Mouse (Mus musculus) right cerebral cortex, postnatal 25 days (tissue): ENCODE results near the gene S100a3.

Source experiments
- DNase-seq: peaks from one replicate; pipeline ENCODE4 v3.0.0; 2022

S100a3 gene

DNA sequence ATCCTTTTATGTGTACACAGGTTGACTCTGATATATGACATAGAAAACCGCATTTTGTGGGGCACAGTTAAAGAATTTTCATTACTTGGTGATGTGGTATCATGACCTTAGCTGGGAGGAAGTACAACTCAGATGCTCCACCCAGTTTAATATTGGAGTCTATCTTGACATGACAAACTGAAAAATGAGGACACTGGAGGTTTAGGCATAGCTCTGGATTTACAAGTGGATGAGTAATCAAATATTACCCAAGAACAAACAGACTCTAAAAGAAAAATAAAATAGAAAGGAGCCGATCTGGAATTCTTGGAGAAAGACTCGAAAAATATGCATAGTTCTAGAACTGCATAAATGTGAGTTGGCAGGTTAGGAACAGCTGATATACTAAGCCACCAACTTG lies 14.9 kb downstream of the S100a3 start:
- DNase-seq: no peak

DNA sequence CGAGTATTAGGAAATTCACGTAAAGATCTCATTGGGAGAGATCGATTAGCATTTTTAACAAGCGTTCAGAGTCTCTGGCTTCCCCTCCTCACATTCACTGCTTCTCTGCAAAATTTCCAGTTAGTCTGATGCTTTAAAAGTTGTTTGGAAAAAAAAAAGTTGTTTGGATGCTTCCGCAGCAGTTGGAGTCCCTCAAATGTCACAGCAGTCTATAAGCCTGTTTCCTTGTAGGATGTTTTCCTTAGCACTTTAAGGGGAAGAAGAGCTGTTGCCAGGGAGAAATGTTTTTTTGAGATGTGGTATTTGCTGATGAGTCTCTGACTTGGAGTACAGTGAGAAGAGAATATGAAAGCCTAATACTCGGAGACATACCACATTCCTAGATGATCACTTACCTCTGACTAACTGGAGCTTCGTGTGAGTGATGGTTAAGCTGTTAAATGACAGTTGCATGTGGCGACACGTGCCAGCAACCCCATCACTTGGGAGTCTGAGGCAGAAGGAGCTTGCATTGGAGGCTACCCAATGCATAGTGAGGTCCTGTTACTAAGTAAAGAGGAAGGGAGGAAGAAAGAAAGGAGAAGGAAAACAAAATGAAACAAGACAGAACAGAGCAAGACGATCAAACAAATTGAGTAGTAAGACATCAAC lies 16.1 kb downstream of the S100a3 start:
- DNase-seq: no peak

DNA sequence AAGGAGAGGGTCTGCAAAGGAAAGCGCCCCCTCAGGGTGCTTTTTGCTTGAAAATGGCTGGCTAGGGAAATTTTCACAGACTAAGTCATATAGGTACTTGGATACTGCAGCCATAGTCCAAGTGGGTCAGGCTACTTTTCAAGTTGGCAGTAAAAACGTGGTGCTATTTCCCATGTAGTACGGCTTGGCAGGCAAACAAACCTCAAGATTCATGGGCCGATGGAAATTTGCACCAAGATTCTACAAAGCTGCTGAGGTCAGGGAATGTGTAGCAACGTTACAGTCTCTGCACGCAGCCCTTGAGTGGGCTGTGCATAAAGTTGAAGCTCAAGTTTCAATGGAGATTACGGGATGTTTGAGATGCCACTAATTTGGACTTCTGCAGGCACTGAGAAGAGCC lies 19.1 kb downstream of the S100a3 start:
- no peak for DNase-seq

DNA sequence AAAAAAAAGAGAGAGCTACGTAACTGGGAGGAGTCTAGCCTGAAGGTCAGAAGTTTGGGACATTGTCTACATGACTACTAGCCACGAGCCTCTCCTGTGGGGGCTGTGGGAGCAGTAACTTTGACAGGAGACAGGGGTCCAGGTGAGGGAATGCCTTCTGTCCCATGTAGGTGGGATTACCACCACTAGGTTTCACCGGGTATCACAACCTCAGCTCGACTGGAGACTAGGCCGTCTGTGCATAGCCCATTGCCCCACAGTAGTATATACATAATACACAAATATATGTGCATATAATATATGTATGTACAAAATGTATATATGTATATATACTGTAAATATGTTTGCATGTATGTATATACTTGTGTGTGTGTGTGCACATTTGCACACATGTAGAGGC lies 20.8 kb downstream of the S100a3 start:
- DNase-seq: no peak

DNA sequence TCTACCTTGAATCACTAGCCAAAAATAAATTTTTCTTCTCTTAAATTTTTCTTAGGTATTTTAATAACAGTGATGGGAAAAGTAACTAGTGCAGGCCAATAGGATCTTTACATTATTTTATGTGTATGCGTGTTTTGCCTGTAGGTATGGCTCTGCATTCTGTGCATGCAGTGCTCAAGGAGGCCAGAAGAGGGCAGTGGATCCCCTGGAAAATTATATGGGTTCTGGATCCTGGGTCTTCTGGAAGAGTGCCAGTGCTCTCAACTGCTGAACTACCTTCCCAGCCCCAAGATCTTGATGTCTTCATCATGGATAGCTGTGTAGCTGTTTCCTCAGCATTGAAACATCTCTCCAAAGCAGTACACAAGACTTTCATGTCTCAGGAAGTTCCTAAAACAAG lies 21.8 kb downstream of the S100a3 start:
- DNase-seq: no peak

DNA sequence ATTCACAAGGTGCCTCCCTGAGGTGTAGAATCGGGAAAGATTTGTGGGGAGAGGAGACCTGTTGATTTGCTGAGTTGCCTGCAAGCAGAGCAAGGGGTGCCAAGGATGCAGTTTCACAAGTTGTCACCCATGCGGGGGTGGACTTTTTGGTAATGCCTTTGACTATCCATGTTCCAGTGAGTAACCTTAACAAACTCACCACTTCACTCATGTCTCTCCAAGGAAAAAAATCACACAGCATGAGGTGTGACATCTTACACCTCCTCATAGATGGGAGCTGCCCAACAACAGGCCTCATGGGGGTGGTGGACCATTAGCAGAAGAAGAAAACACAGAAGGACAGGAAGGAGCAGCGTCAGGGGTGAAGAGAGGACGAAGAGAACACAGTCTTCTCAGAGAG lies 22.2 kb downstream of the S100a3 start:
- DNase-seq: no peak

DNA sequence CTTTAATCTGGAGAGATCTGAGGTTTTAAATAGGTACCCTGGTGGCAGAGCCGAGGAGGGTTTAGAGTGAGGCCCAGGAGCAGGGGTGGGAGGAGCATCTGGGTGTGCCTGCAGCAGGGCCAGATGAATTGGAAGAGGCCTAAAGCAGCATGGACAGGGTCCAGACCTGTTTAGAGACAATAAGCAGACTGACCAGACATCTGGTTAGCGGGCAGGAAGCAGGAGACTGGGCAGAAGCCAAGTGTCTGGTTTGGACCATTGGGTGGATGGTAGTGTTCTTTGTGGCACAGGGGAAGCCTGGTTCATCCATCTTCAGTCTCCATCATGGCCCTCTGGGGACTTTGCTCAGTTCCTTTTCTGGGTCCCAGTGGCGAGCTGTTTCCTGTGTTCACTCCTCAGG lies 23.5 kb downstream of the S100a3 start:
- DNase-seq: no peak

DNA sequence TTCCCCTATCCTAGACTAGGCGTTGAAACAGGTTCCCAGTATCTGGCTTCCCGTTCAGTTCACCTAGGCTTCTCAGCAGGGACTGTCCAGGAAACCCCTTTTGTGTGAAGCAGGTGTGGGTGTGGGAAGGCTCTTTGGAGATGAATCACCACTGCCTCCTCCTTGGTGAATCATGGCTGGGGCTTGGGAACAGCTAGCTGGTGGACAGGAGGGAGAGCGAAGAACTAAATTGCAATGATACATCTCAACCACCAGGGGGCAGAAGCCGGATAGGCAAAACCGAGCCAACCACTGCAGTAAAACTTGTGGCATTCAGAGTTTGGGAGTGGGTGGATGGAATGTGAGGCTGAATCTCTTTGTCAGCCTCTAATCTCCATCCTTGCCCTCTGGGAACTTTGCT lies 25.2 kb downstream of the S100a3 start:
- DNase-seq: peak; percentile 75

DNA sequence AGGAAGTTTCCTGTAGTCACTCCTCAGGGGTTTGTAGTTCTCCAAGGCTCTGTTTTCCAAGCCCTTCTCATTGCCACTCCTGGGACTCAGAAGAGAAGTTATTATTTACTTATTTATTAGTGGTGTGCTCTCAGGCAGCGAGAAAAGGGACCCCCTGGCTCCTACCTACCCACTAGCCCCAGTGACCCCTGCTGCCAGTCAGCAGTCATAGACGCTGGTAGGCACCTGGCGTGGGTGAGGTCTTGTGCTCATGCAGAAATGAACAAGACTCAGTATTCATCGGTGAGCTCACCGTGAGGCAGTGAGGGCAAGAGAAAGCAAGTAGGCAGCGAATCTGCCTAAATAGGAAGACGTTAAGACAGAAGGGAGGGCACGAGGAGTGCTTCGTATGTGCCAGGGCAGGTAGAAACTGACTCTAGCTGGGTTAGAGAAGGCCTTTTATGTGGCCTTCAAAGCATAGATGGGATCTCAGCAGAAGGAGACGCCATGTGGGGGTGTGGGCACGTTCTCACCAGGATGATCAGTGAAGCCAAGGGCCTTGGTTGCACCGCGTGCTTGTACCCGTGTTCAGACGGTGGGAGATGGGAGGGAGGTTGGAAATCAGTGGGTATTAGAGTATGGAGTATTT lies 25.8 kb downstream of the S100a3 start:
- DNase-seq: no peak

DNA sequence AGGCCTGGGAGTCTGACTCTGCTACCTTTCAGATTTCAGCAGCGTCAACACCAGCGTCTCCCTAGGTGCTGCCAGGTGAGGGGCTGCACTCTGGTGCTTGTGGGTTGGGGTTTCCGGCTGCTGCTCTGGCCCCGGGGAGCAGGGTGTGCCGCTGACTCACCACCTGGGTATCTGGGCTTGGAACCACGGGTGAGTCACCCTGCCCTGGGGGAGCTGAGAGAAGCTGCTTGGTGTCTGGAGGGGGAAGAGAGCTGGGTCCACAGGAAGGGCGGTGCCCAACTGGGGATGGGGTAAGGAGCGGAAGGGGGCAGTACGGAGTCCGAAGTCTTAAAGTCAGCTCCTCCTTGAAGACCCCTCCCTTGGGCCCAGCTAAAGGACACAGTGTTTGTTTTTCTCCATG lies 26.5 kb downstream of the S100a3 start:
- no peak for DNase-seq

DNA sequence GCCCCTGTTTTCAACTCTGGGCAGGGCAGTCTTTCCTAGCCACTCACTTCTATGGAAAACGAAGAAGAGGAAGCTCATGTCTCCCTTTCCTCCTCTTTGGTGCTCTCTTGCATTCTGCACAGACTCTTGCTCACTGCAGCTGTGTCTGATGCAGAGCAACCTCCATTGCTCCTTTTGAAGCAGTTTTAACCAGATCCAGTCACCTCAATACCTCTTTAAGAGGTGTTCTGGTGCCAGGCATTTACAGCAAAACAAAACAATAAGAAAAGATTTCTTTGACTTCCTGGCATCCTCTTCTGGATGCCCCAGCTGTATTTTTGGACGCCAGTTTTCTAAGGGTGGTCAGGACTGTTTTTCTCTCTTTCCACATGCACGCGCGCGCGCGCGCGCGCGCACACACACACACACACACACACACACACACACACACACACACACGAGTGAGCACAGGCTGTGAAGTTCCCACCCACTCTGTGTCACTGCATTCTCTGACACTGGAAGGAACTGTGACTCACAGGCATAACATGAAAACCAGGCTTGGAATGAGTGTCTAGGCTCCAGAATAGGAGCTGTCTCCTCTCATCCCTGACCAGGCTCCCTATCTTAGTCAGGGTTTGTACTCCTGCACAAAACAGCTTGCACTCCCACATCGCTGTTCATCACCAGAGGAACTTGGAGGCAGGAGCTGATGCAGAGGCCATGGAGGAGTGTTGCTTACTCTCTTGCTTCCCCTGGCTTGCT lies 27.2 kb downstream of the S100a3 start:
- no peak for DNase-seq

DNA sequence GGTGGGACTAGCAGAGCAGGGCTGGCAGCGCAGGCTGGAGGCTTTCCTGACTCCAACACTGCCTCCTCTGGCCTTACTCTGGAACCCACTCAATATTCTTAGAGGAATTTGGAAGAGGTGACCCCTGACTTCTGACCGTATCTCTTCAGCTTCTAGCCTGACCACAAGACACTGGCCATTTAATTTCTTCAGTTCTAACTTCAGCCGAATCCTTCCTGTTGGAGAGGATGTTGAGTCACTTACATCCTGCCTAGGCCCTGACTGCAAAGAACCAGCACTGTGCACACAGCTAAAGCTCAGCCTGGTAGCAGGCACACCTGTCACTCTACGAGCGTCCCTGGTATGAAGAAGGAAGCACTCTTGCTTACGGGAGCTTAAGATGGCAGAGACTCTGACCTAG lies 29.0 kb downstream of the S100a3 start:
- no peak for DNase-seq

DNA sequence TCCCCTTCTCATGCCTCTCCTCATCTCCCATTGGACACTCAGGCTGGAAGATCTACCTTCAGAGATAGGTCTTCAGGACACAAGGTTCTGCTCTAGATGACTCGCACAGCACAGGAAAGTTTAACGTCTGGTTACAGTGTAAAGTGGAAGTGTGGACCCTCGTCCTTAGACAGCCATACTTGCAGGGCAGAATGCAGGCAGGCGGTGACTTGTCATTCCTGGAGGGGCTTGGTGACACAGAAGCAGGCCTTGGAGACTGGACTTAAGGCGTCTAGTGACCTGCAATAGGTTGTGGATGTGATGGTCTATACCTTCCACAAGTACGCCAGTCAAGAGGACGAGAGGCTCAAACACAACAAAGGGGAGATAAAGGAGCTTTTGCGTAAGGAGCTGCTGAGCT lies 29.6 kb downstream of the S100a3 start, which contains the start of gene S100a2:
S100a2 (plus strand) TSS at position 301 of the 400 bp plus-strand sequence.
- DNase-seq: no peak

DNA sequence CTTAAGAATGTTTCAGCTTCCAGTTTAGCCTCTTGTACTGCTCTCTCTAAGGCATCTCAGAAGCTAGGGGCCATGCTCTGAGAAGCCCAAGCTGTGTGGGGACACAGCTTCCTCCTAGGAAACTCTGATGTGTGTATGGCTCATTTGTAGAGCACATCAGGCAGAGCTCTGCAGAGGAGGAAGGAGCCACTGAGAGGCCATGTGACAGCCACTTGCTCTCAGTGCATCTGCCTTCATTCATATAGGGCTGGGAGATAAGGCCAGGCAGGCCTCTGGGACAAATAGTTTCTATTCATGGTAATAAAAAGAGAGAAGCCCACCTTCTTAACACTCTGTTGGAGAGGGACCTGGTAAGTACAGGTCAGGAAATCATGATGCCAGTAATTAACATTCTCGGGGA lies 34.1 kb downstream of the S100a3 start:
- no peak for DNase-seq

DNA sequence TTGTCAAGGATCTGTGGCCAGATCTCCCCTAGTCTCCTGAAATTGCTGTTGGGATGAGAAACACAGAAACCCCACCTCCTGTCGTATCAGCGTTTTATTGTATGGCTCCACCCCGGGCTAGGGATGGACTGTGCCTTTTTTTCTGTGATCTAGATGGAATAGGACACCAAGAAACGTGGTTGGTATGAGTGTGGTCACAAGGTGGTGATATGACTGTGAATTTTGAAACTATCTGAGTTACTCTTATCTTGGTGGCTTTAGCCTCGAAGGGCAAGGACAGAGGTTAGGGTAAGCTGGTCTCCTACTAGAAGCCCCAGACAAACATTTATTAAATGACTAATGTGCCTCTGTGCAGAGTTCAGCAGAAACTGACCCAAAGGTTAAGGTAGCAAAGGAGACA lies 35.2 kb downstream of the S100a3 start:
- no peak for DNase-seq

DNA sequence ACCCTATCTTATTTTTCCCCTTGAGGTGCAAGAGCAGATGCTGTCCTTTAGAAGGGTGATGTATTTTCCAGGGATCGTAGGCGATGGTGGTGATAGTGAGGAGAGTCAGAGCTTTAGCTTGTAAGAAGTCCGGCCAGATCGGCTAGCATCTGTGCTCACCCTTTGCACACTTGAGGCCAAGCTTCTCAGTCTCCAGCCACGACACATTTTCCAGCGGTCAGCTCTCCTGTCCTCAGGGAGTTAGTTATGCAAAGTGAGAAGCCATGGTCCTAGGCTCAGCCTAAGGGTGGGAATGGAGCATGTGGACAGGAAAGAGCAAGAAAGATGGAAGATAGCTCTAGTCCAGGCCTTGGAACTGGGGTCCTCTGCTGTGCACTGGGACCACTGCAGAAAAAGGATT lies 36.4 kb downstream of the S100a3 start:
- no peak for DNase-seq

DNA sequence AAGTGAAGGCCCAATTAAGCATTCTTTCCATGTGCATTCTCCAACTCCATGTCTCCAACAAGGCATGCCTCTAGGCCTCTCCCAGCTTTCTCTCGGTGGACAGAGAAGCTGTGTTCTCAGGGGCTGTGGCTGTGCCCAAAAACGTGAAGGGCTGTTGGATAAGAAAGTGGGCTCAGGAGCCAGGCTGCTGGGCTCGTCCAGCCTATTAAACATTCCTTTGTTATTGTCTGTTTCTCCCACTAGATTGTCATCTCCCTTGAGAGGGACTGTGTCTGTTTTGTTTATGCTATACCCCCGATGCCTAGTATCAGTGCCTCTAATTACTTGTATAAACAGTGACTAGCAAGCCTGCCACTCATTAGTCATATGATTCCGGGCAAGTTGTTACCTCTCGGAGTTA lies 37.4 kb downstream of the S100a3 start:
- no peak for DNase-seq

DNA sequence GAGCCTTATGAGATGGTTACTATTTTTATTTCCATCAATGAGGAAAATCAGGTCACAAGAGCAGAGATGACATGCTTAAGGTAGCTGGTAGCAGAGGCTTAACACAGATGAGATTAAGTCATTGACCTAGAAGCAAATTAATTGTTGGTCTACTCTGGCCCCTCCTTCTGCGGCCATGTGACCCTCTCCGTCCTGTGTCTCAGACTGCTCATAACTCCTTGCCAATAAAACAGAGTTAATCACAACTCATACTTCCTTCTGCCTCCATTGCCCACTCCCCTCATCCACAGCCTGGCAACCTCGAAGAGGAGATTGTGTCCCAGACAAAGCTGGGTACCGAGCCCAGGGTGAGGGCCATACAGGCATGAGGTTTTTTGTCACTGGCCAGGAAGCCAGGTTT lies 37.8 kb downstream of the S100a3 start:
- DNase-seq: no peak

DNA sequence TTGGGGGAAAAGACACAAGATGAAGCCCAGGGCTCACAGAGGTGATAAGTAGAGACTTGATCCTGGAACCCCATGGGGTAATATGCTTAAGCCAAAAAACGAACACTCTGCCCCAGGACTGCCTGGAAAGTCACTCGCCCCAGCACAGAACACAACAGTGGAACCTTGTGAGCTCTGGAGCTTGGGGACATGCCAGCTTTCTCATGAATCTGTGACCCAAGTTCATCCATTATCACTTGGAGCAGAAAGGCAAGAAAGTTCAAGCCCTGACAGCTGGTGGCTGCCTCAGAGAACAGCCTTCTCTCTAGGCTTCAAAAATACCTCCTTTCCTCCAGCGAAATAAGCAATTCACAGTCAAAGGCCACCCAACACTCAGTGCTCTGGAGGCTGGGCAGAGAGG lies 39.0 kb downstream of the S100a3 start:
- DNase-seq: no peak

DNA sequence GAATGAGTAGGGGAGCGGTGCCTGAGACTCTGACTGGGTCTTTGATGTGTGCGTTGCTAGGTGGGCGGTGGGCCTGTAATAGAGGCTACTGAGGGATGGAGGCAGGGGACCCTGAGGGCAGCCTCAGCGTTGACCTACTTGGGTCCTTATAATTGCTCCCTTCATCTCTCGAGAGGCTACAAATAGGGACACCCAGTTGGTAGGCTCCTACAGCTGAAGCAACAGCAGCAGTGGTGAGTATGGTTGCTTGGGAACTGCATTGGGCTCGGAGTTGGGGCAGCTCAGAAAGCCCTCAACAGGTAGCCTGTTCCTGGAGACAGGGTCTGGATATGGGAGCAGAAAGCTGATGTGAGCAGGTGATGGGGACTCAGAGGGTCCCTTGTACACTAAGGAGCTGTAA lies 39.7 kb downstream of the S100a3 start:
- DNase-seq: no peak

DNA sequence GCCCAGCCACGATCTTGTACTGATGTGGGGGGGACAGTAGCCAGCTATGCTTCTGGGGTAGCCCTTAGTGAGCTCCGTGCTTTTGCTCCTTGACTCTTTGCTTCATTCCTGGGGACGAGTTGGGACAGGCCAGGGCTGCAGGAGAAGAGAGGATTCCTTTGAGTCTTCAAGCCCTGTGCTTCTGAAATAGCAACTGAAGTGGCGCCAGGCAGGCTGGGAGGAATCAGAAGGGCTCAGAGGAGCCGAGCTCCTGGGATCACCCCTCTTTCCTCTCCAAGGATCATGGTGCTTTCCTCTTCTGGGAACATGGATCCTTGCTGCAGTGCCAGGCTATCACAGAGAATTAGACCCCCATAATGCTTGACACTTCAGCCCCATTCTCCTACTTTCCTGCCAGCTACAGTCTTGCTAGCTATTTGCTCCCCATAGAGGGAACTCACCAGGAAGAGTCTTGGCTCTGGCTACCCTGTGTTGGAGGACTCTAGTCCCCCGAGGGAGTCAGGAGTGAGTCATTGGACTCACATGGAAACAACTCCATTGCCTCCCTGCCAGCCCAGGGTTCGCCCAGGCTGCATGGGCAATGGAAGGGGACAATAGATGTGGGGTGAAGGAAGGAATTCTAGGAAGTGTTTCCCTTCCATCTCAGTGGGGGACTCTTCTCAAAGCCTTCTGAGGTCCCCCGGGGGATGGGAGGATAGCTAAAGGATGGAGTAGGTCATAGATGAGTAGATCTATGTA lies 40.2 kb downstream of the S100a3 start:
- no peak for DNase-seq

DNA sequence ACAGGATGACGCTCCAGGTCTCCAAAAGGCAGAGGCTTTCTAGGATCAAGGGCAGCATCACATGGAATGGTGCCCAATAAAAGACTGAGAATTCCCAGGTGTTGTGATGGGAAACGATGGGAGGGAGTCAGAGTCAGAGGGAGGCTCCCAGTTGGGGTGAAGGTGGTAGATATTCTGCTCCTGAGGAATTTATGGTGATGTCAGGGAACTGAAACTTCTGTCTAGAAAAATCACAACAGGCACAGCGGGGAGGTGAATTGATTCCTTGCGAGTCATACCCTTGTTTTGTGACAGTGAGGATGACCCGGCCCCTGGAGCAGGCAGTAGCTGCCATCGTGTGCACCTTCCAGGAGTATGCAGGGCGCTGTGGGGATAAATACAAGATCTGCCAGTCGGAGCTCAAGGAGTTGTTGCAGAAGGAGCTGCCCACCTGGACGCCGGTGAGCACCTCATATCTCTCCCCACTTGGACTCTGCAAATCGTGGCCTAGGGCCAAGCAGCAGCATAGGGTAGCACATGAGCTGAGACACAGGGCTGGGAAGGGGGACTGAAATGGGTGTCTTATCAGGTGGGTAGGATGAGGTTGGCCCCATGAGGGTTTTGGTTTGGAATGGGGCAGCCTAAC lies 41.2 kb downstream of the S100a3 start, which contains the start of gene Gm42674:
Gm42674 (plus strand) TSS at position 419 of the 625 bp plus-strand sequence.
- DNase-seq: no peak

DNA sequence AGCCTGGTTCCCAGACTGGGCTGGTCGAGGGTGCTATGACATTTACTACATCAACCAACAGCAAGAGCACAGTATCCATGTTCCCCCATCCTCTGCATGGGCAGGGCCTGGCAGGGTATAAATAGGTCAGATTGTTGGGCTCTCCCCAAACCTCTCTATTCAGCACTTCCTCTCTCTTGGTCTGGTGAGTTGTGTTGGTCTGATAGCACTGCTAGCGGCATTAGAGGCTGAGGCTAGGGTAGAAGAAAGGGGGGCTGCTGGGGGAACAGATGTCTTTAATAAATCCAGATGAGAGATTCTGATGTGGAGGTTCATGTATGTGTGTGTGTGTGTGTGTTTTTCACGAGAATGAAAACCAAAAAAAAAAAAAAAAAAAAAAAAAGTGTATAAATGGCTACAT lies 43.2 kb downstream of the S100a3 start, which contains the start of gene S100a4:
S100a4 (plus strand) TSS at position 149 of the 400 bp plus-strand sequence.
- DNase-seq: no peak
